Mouse (Mus musculus): ENCODE measurements at regions not wholly inside any gene's neighbourhood (a gene's known extent, or its start where the extent isn't known, plus 50 kb on each side); places are given as distances from the start of the nearest gene placed in this dataset.

GRCm38 (mm10) chr2:116993724-116994123 is 115.2 kb downstream of the Tmco5 start:
- WGBS (ENCODE audit: insufficient replicate concordance), result 63% methylated on average over 4 of the region's 4 CpGs
- Histone ChIP-seq H3K27ac (no peak overlapping the region), H3K9me3 (ENCODE audit: control insufficient read depth, low read length) (no peaks in the 10 kb centered on the region), H3K36me3 (replicated peaks; ENCODE audit: control insufficient read depth, insufficient read depth, low read depth) (no peaks in the 10 kb centered on the region), H3K9ac (replicated peaks) (no peak overlapping the region), H3K4me2 (ENCODE audit: low read depth) (no peak overlapping the region), H3K4me3 (ENCODE audit: insufficient read depth in 1 of 2, low read depth in 2 of 2, low read length in 2 of 2) (no peak overlapping the region), H3K27me3 (ENCODE audit: control insufficient read depth, insufficient read depth, low read length) (no peaks in the 10 kb centered on the region), H3K4me1 (replicated peaks; ENCODE audit: control insufficient read depth in 2 of 2, insufficient read depth in 2 of 2, low read length in 1 of 2) (peaks cover 2 to 19% of the 10 kb centered on the region in 2 experiments; a peak in 3 of 4 replicates)
- TF ChIP-seq CTCF (IDR thresholded peaks at IDR 0.05; ENCODE audit: low read depth) (no peak), EP300 (IDR thresholded peaks at IDR 0.05; ENCODE audit: low read depth) (no peak)
- DNase-seq (ENCODE audit: low read depth in 3 of 3, low spot score in 3 of 3), result no peak
- ATAC-seq (ENCODE audit: insufficient read depth), result no peak

GRCm38 (mm10) chr2:116996302-116996701 is 117.8 kb downstream of the Tmco5 start:
- DNase-seq (ENCODE audit: low read depth in 3 of 3, low spot score in 3 of 3) (no peak), ATAC-seq (ENCODE audit: insufficient read depth) (no peak)
- 17% methylated on average over 6 of the region's 6 CpGs for WGBS (ENCODE audit: insufficient replicate concordance)
- TF ChIP-seq EP300 (IDR thresholded peaks at IDR 0.05; ENCODE audit: low read depth) (no peak), CTCF (IDR thresholded peaks at IDR 0.05; ENCODE audit: low read depth) (no peak)
- Histone ChIP-seq H3K36me3 (replicated peaks; ENCODE audit: control insufficient read depth, insufficient read depth, low read depth) (no peaks in the 10 kb centered on the region), H3K9me3 (ENCODE audit: control insufficient read depth, low read length) (no peaks in the 10 kb centered on the region), H3K4me2 (ENCODE audit: low read depth) (no peak overlapping the region), H3K4me3 (ENCODE audit: insufficient read depth in 1 of 2, low read depth in 2 of 2, low read length in 2 of 2) (no peak overlapping the region), H3K27ac (no peak overlapping the region), H3K27me3 (ENCODE audit: control insufficient read depth, insufficient read depth, low read length) (no peaks in the 10 kb centered on the region), H3K4me1 (replicated peaks; ENCODE audit: control insufficient read depth in 2 of 2, insufficient read depth in 2 of 2, low read length in 1 of 2) (peaks cover 8 to 29% of the 10 kb centered on the region in 2 experiments), H3K9ac (replicated peaks) (no peak overlapping the region)

GRCm38 (mm10) chr2:116998822-116999221 is 120.3 kb downstream of the Tmco5 start:
- Histone ChIP-seq H3K9me3 (ENCODE audit: control insufficient read depth, low read length) (no peaks in the 10 kb centered on the region), H3K4me1 (replicated peaks; ENCODE audit: control insufficient read depth in 2 of 2, insufficient read depth in 2 of 2, low read length in 1 of 2) (peaks cover 8 to 25% of the 10 kb centered on the region in 2 experiments), H3K27ac (no peak overlapping the region), H3K4me2 (ENCODE audit: low read depth) (peak overlapping the region; percentile 2; the same call in 1 of the 2 replicates), H3K36me3 (replicated peaks; ENCODE audit: control insufficient read depth, insufficient read depth, low read depth) (no peaks in the 10 kb centered on the region), H3K9ac (replicated peaks) (no peak overlapping the region), H3K4me3 (ENCODE audit: insufficient read depth in 1 of 2, low read depth in 2 of 2, low read length in 2 of 2) (no peak overlapping the region), H3K27me3 (ENCODE audit: control insufficient read depth, insufficient read depth, low read length) (no peaks in the 10 kb centered on the region)
- 4% methylated on average over 1 of the region's 1 CpGs for WGBS (ENCODE audit: insufficient replicate concordance)
- peak; percentile 95 for ATAC-seq (ENCODE audit: insufficient read depth)
- TF ChIP-seq EP300 (IDR thresholded peaks at IDR 0.05; ENCODE audit: low read depth) (peak; percentile 60; the same call in 1 of the 2 replicates), CTCF (IDR thresholded peaks at IDR 0.05; ENCODE audit: low read depth) (no peak)
- DNase-seq (ENCODE audit: low read depth in 3 of 3, low spot score in 3 of 3), result peak; percentile 37 to 55 (median 40)

- Histone ChIP-seq H3K36me3 (replicated peaks; ENCODE audit: control insufficient read depth, insufficient read depth, low read depth) (no peaks in the 10 kb centered on the region), H3K4me3 (ENCODE audit: insufficient read depth in 1 of 2, low read depth in 2 of 2, low read length in 2 of 2) (no peak overlapping the region), H3K4me1 (replicated peaks; ENCODE audit: control insufficient read depth in 2 of 2, insufficient read depth in 2 of 2, low read length in 1 of 2) (peaks cover 8 to 25% of the 10 kb centered on the region in 2 experiments), H3K4me2 (ENCODE audit: low read depth) (no peak overlapping the region; the same call in 1 of the 2 replicates), H3K27ac (no peak overlapping the region), H3K9me3 (ENCODE audit: control insufficient read depth, low read length) (no peaks in the 10 kb centered on the region), H3K9ac (replicated peaks) (no peak overlapping the region), H3K27me3 (ENCODE audit: control insufficient read depth, insufficient read depth, low read length) (no peaks in the 10 kb centered on the region)
- WGBS (ENCODE audit: insufficient replicate concordance), result 17% methylated on average over 5 of the region's 5 CpGs
- ATAC-seq (ENCODE audit: insufficient read depth) (0 out of 2 replicates have a peak, but pooled peaks have one; percentile 19), DNase-seq (ENCODE audit: low read depth in 3 of 3, low spot score in 3 of 3) (no peak)
- TF ChIP-seq CTCF (IDR thresholded peaks at IDR 0.05; ENCODE audit: low read depth) (no peak), EP300 (IDR thresholded peaks at IDR 0.05; ENCODE audit: low read depth) (no peak)
These were observed 121.1 kb downstream of the Tmco5 start for GRCm38 (mm10) chr2:116999592-116999991.

- Histone ChIP-seq H3K36me3 (replicated peaks; ENCODE audit: control insufficient read depth, insufficient read depth, low read depth) (no peaks in the 10 kb centered on the region), H3K9me3 (ENCODE audit: control insufficient read depth, low read length) (no peaks in the 10 kb centered on the region), H3K27me3 (ENCODE audit: control insufficient read depth, insufficient read depth, low read length) (no peaks in the 10 kb centered on the region), H3K4me2 (ENCODE audit: low read depth) (no peak overlapping the region), H3K4me1 (replicated peaks; ENCODE audit: control insufficient read depth in 2 of 2, insufficient read depth in 2 of 2, low read length in 1 of 2) (peaks cover 6 to 15% of the 10 kb centered on the region in 2 experiments), H3K4me3 (ENCODE audit: insufficient read depth in 1 of 2, low read depth in 2 of 2, low read length in 2 of 2) (no peak overlapping the region), H3K9ac (replicated peaks) (no peak overlapping the region), H3K27ac (no peak overlapping the region)
- no peak for ATAC-seq (ENCODE audit: insufficient read depth)
- no peak for TF ChIP-seq EP300 (IDR thresholded peaks at IDR 0.05; ENCODE audit: low read depth)
- no peak for TF ChIP-seq CTCF (IDR thresholded peaks at IDR 0.05; ENCODE audit: low read depth)
- DNase-seq (ENCODE audit: low read depth in 3 of 3, low spot score in 3 of 3), result no peak
- WGBS (ENCODE audit: insufficient replicate concordance), result 58% methylated on average over 2 of the region's 2 CpGs
These were observed 117.2 kb upstream of the Spred1 start for GRCm38 (mm10) chr2:117003976-117004375.
